Mouse (Mus musculus) embryonic fibroblast, embryonic 13.5 days (primary cell): ENCODE results near the gene B3galt4.

Experiments used
- CTCF ChIP-seq: IDR thresholded peaks from 2 replicates; pipeline ENCODE4 v1.5.1; 2011; ENCODE audit warnings: mild to moderate bottlenecking, control low read depth, low read length, moderate library complexity, borderline replicate concordance; ENCODE audit not compliant: insufficient read depth
- POLR2A ChIP-seq: IDR thresholded peaks from 2 replicates; pipeline ENCODE4 v1.6.1; 2011; ENCODE audit warnings: low read depth, mild to moderate bottlenecking, control low read depth, low read length, moderate library complexity

DNA sequence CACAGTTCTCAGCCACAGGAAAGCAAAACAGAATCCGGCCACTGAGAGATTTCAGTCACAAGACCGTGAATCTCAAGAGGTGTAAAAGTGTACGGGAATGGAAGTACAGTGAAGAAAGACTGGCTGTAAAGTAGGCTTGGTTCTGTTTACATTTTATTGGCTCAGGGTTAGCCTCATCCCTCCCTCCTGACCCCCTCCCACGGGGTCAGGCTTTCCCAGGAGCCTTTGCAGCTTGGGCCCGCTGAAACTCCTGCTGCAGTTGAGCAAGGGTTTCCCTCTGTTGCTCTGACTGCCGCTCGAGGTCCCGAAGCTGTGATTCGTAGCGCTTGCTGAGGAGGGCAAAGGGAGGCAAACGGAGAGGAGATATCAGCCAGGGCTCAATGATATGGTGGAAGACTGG lies 12.5 kb downstream of the B3galt4 start:
- TF ChIP-seq POLR2A = no peak
- TF ChIP-seq CTCF = no peak
